Mouse (Mus musculus): ENCODE results near the gene Tnni3.

Tnni3 gene

DNA sequence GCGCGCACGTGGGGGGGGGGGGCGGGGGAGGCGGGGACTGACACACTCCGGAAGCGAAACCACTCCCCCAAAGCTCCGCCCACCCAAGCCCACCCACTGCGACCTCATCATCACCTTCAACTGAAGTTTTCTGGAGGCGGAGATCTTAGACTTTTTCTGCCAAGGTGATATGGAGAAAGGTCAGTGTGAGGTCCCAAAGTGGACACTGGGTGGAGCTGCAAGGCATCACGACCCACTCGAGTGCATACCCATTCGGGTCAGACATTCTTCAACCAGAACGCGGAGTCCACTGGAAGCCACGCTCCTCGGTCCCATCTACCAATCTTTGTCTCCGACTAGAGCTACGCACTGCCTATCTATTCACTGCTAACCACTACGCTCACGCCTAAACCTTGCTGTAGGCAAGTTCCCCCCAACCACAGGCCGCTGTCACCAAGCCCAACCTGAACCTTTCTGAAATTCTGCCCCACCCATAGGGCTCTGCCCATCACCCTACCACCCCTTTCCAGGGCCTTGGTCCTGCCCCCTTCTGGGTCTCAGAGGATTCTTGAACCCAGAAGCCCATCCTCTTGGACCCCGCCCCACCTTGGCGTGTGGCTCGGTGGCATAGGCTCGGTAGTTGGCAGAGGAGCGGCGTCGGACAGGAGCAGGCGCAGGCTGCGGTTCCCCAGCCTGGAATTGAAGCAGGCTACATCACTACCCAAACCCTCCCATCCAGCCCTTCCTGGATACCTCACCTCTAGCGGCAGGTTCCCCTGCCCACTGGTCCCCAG lies 2.6 kb downstream of the Tnni3 start:
- CTCF ChIA-PET = no interaction called here

DNA sequence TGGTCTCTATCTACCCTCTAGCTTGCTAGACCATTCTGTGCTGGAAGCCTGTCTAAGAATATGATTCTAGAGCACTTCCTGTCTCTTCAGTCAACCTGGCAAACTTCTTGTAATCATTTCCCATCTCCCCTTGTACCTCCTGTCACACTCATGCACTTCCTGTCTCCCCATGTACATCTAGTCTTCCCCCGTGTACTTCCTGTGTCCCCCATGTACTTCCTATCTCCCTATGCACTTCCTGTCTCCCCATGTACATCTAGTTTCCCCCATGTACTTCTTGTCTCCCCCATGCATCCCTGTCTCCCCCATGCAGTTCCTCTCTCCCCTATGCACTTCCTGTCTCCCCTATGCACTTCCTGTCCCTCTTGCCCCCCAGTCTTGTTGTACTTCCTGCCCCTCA lies 5.5 kb downstream of the Tnni3 start:
- CTCF ChIA-PET = no interaction called here

DNA sequence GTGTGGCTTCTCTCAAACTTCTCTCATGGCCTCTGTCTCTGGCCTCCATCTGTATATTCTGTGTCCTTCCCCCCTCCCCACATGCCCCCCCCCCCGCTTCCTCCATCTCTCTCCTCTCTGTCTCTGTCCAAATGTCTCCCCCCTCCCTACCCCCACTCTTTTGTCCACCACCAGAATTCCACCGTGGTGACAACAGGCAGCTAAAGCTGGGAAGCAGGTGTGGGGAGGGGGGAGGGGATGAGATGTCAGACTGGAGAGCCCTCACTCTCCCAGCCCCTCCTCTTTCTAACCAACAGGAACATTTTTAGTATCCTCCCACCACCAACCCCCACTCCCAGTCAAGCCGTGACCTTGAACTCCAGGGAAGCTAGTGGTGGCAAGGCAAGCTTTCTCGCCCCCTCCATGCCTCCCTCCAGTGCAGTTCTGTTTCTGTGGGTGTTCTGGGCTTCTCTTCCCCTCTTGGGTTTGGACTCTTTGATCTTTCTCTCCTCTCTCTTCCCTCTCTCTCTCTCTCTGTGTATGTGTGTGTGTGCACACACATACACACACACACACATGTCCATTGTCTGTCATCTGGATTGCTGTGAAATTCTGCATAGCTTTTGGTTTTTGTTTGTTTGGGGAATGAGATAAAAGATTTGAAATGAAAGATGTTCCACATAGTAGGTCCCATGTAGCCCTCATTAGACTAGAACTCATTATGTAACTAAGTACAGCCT lies 7.5 kb downstream of the Tnni3 start, which contains the start of gene Tnnt1:
Tnnt1 (minus strand) TSS at position 51 of the 719 bp plus-strand sequence.
- CTCF ChIA-PET = interaction anchor here (0.7 kb wide), 1 partner anchor 28 kb away, joined by 3 read pairs; no protein-coding TSS in a partner anchor

DNA sequence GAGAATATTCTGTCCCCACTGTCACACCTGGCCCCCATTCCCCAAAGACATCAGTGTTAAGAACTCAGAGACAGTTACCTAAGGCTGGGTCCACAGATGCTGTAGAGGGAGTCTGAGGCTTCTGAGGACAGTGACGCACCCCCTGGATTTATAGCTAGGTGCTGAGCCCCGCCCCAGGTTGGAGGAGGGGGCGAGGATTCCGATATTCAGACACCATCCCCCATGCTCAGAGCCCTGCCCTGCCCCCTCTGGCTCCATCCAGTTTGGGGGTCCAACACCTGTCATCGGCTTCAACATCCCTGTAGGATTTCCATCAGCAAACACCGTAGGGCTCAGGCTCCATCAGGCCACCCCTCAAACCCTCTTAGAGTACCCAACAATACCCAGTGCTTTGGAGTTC lies 8.2 kb downstream of the Tnni3 start:
- CTCF ChIA-PET = interaction anchor here (0.6 to 0.7 kb wide), 3 partner anchors 29 to 291 kb away, joined by 3 to 15 read pairs (median 3); no protein-coding TSS in a partner anchor

DNA sequence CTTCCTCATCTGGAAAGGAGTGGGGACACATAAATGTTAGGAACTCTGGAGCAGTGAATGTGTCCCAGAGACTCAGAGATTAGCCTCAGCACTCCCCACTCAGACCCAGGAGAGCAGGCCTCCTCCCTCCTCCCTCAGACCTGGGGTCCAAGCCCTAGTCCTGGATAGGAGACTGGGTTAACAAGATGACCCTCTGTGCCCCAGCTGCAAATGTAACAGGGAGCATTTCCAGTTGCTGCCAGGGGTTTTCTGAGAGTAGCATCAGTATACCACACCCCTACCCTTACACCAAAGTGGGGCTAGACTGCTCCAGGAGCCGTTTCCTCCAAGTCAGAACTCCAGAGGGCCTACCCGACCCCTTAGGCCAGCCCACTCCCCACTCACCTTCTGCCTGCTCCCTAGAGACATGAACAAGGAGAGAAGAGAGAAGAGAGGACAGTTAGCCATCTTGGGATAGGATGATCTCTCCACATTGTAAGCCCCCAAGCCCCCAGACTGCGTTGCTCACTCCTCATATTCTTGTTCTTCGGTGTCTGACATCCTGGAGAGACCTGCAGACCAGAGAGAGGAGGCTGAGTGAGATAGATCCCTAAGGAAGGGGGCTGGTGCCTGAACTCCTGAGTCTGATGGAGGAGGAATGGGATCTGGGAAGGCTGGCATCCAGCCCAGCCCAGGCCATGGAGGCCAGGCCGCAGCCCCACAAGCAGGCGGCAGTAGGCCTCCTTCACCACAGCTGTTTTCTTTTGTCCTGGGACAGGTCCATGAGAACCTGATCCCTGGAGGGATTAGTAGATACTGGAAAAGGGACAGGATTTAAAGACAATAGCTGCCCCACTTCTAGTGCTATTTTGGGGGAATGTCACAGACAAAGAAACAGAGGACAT lies 10.0 kb downstream of the Tnni3 start:
- CTCF ChIA-PET = interaction anchor here (0.6 kb wide), 1 partner anchor 26 kb away, joined by 4 read pairs; no protein-coding TSS in a partner anchor

DNA sequence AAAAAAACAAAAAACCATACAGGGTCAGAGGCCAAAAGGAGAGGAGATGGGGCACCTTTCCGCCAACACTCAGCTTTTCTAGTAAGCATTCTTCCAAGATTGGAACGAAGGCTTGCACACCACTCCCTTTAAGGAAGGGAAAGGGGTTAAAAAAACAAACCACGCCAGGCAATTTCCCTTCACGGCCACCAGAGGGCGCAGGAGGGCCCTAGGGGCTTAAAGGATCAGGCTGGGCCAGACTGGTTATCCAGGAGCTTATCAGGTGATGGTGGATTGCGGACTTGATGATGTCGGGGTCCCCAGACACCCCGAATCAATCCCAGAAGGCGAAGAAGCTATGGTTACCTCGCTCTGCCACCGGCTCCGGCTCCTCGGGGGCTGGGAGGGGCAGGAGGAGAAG lies 10.8 kb downstream of the Tnni3 start:
- CTCF ChIA-PET = interaction anchor here (0.6 kb wide), 1 partner anchor 15 kb away, joined by 6 read pairs; no protein-coding TSS in a partner anchor

DNA sequence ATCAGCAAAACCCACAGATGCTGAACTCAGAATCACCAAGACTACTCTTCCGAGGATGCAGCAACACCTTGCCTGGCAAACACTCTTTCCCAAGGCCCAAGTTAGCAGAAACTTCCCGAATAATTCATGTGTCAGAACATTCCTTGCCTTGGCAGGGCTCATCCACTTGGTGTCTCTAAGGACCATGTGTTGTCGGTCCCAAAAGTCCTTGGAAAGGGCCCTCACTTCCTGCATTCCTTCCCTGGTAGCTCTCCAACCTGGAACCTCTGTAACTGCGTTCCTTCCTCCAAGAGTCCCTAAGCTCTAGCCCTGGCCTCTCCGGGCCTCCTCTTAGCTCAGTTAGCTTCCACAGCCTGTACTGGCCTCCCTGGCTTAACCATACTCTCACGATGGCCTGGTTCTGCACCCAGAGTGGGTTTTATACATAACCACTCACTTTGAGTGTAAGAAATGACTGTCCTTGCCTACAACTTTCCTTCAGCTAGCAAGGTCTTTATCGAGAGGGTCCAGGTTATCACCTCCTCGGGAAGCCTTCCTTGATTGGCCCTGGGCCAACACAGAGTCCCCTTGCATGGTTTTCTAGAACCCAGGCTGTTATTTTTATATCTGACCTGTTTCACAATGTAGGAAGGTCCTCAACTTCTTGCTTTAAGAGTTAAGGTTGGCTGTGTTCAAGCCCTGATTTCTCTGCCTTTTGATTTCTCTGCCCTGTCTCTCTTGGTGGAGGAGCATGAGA lies 12.4 kb downstream of the Tnni3 start:
- CTCF ChIA-PET = interaction anchor here (0.9 kb wide), 1 partner anchor 14 kb away, joined by 3 read pairs; no protein-coding TSS in a partner anchor

DNA sequence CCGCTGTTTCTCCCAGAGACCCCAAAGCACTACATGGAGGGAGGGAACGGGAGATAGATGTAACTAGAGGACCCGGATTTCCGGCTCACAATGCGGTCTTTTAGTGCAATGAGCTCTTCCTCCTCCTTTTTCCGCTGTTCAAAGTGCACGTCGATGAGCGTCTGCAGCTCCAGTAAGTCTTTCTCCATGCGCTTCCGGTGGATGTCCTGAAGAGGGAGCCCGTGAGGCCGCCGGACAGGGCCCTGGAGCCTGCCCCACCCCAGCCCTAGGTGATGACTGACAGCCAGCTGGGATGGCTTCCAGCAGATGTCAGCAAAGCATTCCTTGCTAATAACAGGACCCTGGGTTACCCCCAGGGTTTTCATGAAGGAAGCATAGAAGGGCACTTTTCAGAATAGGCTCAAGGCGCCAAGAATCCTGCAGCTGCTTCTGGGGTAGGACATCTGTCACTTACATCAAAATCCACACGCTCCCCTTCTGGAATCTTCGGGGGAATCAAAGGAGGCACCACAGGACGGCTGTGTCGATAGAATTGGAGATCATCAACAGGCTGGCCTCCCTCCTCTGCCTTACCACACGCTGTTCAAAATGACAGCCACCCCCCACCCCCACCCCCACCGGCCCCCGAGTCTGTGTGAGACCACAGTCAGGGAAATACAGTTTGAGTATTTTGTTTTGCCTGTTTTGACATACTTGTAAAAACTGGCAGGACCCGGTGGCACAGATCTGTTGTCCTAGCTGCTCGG lies 14.0 kb downstream of the Tnni3 start:
- CTCF ChIA-PET = interaction anchor here (1.0 to 1.1 kb wide), 2 partner anchors 12 to 16 kb away, joined by 3 to 4 read pairs; no protein-coding TSS in a partner anchor

DNA sequence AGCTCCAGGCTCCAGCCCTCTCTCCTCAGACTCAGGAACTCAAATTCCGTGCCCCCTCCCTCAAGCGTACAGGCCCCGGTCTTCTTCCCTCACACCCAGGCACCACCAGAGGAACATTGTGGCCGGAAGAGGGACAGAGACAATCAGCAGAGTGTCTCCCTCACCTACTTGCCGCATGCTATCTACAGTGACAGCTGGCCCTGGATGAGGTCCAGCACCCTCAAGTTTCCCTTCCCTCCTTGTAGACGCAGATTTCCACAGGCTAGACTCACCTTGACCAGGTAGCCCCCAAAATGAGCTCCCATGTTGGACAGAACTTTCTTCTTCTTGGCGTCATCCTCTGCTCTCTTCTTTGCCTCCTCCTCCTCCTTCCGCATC lies 15.3 kb downstream of the Tnni3 start:
- CTCF ChIA-PET = interaction anchor here (0.6 kb wide), 1 partner anchor 63 kb away, joined by 5 read pairs; no protein-coding TSS in a partner anchor

DNA sequence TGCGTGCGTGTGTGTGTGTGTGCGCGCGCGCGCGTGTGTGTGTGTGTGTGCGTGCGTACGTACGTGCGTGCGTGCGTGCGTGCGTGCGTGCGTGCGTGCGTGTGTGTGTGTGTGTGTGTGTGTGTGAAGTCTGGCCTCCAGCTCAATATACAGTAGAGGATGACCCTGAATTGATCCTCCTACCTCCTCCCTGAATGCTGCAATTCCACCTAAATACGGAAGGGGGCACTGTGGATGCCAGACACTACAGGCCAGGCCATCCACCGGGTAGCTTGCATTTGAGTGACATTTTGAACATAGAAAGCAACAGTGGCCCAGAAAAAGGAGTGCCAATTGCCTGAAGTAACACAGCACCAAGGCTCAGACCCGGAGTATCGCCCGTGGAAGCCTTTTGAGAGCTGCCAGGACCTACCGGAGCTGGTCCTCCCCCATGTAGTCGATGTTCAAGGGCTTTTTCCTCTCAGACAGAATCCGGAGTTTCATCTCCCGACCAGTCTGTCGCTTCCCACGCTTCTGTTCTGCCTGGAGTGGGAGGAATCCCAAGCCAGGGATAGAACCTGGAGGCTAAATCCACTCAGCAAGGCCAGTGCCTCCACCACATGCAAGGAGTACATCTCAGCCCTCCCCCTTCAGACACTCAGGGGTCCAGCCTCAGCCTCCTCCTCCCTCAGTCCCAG lies 15.8 kb downstream of the Tnni3 start:
- CTCF ChIA-PET = interaction anchor here (0.6 kb wide), 1 partner anchor 62 kb away, joined by 5 read pairs; no protein-coding TSS in a partner anchor

DNA sequence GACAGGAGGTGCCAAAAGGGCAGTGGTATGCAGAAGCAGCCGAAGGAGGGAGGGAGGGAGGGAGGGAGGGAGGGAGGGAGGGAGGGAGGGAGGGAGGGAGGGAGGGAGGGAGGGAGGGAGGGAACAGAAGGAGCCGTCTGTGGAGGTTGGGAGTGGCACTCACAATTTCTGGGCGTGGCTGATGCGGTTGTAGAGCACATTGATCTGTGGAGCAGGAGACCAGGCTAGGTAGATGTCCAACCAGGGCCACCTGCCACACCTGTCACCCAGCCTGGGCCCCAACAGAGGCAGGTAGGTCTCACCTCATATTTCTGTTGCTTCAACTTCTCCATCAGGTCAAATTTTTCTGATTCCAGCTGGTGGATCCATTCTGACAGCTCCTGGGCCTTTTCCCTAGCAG lies 16.8 kb downstream of the Tnni3 start:
- CTCF ChIA-PET = no interaction called here

DNA sequence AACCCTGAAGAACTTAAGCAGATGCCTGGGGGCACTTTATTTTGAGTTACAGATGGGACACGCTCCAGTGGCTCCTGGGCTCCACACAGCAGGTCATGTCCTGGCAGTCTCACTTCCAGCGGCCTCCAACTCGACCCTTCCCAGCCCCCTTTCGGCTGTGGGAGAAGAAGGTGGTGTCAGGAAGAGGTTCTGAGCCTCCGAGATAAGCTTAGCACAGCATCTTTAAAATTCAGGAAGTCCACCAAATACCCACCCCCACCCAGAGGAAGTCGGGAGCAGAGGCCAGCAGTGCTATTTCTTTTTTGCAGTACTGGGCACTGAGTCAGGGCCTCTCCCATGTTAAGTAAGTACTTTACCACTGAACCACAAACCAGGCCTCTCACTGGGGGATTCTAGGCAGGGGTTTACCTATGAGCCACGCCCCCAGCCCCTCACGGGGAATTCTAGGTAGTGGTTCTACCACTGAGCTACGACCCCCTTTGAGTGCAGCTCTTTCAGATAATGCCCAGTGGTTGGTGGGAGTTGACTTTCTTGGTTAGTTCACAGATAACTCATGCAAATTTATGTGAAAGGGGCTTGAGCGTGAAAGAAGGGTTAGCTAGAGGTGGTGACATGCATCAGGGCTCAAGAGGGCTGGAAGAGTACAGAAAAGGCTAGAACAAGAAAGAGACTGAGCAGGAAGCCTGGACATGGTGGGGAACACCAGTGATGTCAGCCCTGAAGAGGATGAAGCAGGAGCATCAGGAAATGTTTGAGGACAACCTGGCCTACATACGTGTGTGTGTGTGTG lies 19.2 kb downstream of the Tnni3 start:
- CTCF ChIA-PET = no interaction called here

DNA sequence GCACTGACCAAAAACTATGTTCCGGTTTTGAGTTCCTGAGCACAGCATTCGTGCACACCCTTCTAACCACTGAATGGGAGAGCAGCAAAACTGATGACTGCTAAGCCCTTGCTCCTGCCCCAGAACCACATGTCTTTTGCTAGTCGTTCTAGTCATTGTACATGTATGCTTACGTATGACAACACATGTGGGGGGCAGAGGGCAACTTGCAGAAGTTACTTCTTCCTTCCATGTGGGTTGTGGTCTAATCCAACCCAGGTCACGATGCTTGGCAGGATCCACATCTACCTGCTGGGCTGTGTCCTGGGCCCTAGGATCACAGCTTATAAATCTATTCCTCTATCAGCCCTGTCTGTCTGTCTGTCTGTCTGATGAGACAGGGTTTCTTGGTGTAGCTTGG lies 20.2 kb downstream of the Tnni3 start:
- CTCF ChIA-PET = no interaction called here

DNA sequence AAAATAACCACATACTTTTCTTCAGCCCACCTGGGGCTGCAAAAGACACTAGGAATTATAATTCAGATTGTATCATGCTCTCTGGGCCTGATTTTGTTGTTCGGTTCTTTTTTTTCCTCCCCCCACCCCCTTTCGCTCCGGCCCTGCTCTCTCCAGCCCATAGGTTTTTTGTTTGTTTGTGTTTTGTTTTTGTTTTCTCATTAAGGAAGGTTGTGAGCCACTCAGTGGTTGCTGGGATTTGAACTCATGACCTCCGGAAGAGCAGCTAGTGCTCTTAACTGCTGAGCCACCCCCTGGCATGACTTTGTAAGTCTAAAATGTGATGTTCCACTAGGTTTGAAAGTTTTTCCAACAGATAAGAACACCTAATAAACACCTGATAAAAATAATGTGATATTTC lies 20.9 kb downstream of the Tnni3 start:
- CTCF ChIA-PET = no interaction called here

DNA sequence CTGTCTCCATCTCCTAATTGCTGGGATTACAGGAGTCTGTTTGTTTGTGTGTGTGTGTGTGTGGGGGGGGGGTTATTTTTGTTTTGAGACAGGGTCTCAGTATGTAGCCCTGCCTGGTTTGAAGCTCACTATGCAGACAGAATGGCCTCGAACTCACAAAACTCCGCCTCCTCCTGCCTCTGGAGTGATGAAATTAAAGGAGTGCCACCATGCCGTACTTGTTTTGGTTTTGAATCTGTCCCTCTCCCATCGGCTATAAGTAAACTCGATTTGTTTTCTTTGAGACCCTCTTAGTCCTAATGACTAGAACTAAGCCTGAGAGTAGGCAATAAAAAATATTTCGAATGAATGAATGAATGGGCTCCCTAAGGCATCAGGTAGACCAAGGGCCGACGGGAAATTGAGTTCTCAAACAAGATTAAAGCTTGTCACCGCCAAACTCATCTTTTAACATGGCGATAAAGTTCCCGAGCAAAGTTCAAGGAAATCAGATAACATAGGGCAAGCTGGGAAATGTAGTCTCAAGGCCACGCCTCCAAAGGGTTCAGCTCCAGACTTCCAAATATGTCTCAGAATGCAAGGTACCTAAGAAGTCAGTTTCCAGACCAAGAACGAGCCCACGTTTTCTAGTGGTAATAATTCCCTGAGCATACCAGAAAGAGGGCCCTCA lies 21.5 kb downstream of the Tnni3 start:
- CTCF ChIA-PET = no interaction called here

DNA sequence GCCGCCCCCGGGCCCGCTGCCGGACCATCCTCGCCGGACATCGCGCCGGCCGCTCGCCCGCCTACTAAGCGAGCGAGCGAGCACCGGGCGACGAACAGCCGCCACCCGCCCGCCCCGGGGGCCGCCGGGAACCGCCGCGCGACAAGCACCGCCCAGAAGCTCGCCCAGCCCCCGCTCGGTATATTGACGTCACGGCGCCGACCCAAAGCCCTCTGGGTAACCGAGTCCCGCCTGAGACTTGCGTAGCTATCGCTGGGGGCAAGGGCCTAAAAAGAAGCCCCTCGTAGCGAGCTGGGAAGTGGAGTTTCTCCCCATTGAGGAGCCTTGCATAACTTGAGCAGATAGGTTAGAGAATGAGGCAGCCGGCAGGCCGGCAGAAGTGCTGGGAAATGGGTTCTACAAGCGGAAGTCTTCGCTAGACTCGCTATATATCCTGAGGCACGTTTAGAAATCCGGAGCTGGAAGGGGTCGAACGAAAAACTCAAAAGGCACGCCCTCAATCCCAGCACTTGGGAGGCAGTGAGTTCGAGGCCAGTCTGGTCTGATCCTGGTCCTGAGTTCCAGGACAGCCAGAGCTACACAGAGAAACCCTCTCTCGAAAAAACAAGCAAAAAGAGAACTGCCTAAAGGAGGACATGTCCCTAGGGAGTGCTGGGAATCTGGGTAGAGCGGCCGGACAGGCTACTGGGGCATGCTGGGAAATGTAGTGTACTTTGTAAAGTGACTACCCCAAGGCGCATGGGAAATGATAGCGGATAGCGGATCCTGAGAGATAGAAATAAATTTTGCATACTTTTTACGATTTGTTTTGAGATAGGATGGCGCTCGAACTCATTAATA lies 22.3 kb downstream of the Tnni3 start, which contains the start of gene Ppp1r12c:
Ppp1r12c (minus strand) TSS at position 123 of the 840 bp plus-strand sequence.
- CTCF ChIA-PET = no interaction called here

DNA sequence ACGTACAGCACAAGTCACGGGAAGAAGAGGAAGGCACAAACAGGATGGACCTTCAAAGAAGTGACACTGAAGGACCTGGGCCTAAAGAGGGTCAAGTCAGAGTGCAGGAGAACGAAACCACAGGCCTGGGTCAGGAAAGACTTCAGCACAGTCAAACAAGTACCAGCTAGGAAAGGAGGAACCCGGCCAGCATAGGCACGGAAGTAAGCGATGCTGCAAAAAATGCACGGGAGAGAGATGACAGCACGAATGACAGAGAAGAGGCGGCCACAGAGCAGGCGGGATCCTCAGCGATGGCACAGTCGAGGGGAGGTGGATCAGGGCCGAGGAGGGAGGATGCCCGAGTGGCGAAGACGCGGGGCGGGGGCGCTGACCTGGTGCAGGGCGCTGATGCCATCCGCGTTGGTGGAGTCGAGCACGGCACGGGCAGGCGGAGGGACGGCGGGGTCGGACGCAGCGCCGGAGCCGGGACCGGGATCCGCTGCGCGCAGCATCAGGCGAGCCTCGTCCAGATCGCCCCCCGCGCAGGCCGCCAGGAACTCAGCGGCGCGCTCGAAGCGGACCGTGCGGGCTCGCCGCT lies 23.0 kb downstream of the Tnni3 start:
- CTCF ChIA-PET = interaction anchor here (0.7 kb wide), 1 partner anchor 23 kb away, joined by 7 read pairs; no protein-coding TSS in a partner anchor
